Mouse (Mus musculus): ENCODE results near the gene Il1f10. TPM values are rescaled to one million over a fixed set of nuclear protein-coding genes. Genes with fewer than 3 reads are reported as not detected.

Il1f10 gene
- not detected in 2 replicates for polyA plus RNA-seq (2012; rRNA removed)

GRCm38 (mm10) chr2:24290896-24291295 is at the start of gene Il1f10:
TSS of gene Il1f10 (plus strand) at chr2:24291196.
- WGBS: 72% methylated on average over 5 of the region's 5 CpGs

GRCm38 (mm10) chr2:24267503-24267902 is 23.5 kb upstream of the Il1f10 start:
- no peak for DNase-seq (ENCODE audit: low read depth, low spot score)
- WGBS: 72% methylated on average over 1 of the region's 1 CpGs

More at GRCm38 (mm10) chr2:24290896-24291295, at the start of gene Il1f10:
- DNase-seq (ENCODE audit: low read depth, low spot score): no peak

DNA sequence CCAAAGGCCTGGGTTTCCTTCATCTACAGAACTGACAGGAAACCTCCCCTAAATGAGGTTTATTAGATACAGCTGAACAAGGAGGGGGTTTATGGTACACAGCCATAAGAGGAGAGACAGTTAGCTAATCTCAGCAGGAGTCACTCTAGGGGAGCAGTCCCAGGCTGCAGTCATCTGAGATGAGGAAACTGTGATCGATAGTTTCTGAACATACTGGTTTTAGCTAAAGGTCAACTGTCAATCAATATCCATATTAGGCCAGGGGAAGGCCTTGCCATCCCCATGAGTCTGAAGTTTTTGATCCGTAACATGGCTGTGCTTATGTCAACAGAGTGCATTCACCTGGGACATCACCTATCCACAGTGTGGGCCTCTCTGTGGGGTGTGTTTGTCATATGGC is 17.4 kb upstream of the Il1f10 start:
- DNase-seq (ENCODE audit: low read depth, low spot score): no peak
- WGBS: 80% methylated on average over 2 of the region's 2 CpGs

- WGBS: 33% methylated on average over 1 of the region's 1 CpGs
- DNase-seq (ENCODE audit: low read depth, low spot score): no peak
Observed at GRCm38 (mm10) chr2:24275146-24275545, 15.8 kb upstream of the Il1f10 start.

DNA sequence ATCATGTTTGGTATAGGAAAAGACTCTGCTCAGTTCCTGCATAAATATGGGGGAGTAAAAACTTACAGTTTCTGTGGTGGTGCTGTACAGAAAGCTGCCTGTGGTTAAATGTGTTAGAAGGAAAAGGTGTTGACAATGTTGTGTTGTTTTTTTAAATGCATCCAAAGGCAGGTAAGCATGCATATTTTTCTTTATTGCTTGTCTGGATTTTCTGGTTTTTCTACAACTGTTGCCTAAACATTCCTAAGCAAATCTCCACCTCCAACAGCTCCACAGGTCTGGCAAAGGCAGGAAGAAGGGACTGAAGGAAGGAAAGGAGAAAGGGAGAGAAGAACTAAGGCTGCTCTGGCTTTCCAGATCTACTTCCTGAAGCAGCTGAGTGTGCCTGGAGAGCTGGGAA is 14.3 kb upstream of the Il1f10 start, which contains the start of gene Il1f5:
Gene Il1f5 (plus strand): TSS at position 301 of the 400 bp plus-strand sequence.
- no peak for DNase-seq (ENCODE audit: low read depth, low spot score)

GRCm38 (mm10) chr2:24294616-24295015 is 3.6 kb downstream of the Il1f10 start:
- WGBS: 23% methylated on average over 1 of the region's 1 CpGs
- DNase-seq (ENCODE audit: low read depth, low spot score): no peak

GRCm38 (mm10) chr2:24296837-24297236 is 5.8 kb downstream of the Il1f10 start:
- 2% methylated on average over 3 of the region's 3 CpGs for WGBS
- DNase-seq (ENCODE audit: low read depth, low spot score): peak; percentile 55

- no peak for DNase-seq (ENCODE audit: low read depth, low spot score)
- 46% methylated on average over 6 of the region's 6 CpGs for WGBS
Observed at GRCm38 (mm10) chr2:24311302-24312001, 20.5 kb downstream of the Il1f10 start.

GRCm38 (mm10) chr2:24316919-24317318 is 25.9 kb downstream of the Il1f10 start:
- peak; percentile 38 for DNase-seq (ENCODE audit: low read depth, low spot score)
- WGBS: 28% methylated on average over 1 of the region's 1 CpGs

DNA sequence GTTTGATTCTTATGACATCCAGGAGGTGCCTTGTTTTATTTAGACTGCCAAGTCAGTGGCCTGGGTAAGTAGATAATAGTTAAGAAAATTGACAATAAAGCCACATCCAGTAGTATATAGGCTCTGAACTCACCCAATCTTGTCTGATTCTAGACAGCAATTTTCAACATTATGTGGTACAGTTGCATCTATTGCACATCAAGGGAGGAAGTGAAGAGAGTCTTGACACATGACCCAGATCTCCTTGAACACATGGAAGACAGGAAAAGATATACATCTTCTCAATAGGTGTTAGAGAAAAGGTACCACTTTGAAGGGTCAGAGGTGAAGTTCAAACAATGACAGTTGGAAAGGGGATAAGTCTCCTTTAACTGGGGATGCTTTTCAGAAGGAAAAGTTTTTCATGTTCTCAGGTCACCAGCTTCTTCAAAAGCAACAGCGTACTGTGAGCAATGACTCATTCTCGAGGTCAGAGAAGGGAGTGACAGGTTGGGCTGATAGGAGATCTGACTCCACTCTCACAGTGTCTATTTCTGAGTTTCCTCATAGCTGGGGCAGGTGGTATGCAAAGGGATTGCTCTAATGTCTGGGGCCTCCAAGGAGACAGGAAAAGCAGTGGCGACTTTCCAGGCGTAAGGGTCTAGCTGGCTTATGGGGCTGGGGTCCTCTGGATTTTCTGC is 27.1 kb downstream of the Il1f10 start:
- WGBS: 53% methylated on average over 4 of the region's 4 CpGs
- no peak for DNase-seq (ENCODE audit: low read depth, low spot score)

- WGBS: 12% methylated on average over 3 of the region's 3 CpGs
- DNase-seq (ENCODE audit: low read depth, low spot score): no peak
Observed at GRCm38 (mm10) chr2:24335333-24335732, 44.3 kb downstream of the Il1f10 start.

- no peak for DNase-seq (ENCODE audit: low read depth, low spot score)
- WGBS: 20% methylated on average over 2 of the region's 2 CpGs
Observed at GRCm38 (mm10) chr2:24336545-24336944, 45.5 kb downstream of the Il1f10 start, which contains the start of gene Il1rn. TSS of gene Il1rn (plus strand) at chr2:24336853.

- no peak for DNase-seq (ENCODE audit: low read depth, low spot score)
- 63% methylated on average over 3 of the region's 3 CpGs for WGBS
Observed at GRCm38 (mm10) chr2:24341395-24341885, 50.4 kb downstream of the Il1f10 start.

Other genes starting within 250 kb of the Il1f10 start
- gene Hnmt, start 241.8 kb upstream of the Il1f10 start, polyA plus RNA-seq (2012; rRNA removed): 0.32 and 0.69 TPM in 2 replicates
- gene Tbpl2, start 194.6 kb upstream of the Il1f10 start, polyA plus RNA-seq (2012; rRNA removed): not detected in 2 replicates
- not detected in 2 replicates for gene Il1f8, start 138.0 kb upstream of the Il1f10 start, polyA plus RNA-seq (2012; rRNA removed)
- gene Il1f9, start 104.7 kb upstream of the Il1f10 start, polyA plus RNA-seq (2012; rRNA removed): not detected in 2 replicates
- gene Il1f6, start 75.8 kb upstream of the Il1f10 start, polyA plus RNA-seq (2012; rRNA removed): not detected in 2 replicates
- not detected in 2 replicates for gene Il1f5, start 14.2 kb upstream of the Il1f10 start, polyA plus RNA-seq (2012; rRNA removed)
- gene Il1rn, start 45.7 kb downstream of the Il1f10 start, polyA plus RNA-seq (2012; rRNA removed): 2.9 and 3.4 TPM in 2 replicates
- 20.1 and 23.3 TPM in 2 replicates for gene Psd4, start 76.4 kb downstream of the Il1f10 start, polyA plus RNA-seq (2012; rRNA removed)
- 5.7 and 9.1 TPM in 2 replicates for gene Pax8, start 184.4 kb downstream of the Il1f10 start, polyA plus RNA-seq (2012; rRNA removed)